Mouse (Mus musculus): ENCODE data around the gene Gm49711. TPM values are rescaled to one million over a fixed set of nuclear protein-coding genes. Genes with fewer than 3 reads are reported as not detected.
A peak's percentile ranks its signal among the peaks of the same experiment; 100 is the strongest.

Gene Gm49711
- polyA plus RNA-seq, 1 experiment, result 0.55 TPM

- DNase-seq (ENCODE audit: low read depth), result peak; percentile 36
Observed at GRCm38 (mm10) chr16:92103572-92104331, 45.6 kb downstream of the Gm49711 start.

GRCm38 (mm10) chr16:92104332-92104590 lies 46.1 kb downstream of the Gm49711 start:
- TF ChIP-seq POLR2A (IDR thresholded peaks at IDR 0.05; ENCODE audit: borderline replicate concordance, extremely low read depth, insufficient read depth, insufficient read length, poor library complexity, severe bottlenecking), result no peak
- no peak for TF ChIP-seq CTCF (IDR thresholded peaks at IDR 0.05; ENCODE audit: borderline replicate concordance, extremely low read depth, insufficient read depth, insufficient read length)
- DNase-seq (ENCODE audit: low read depth), result no peak

More at GRCm38 (mm10) chr16:92103572-92104331, 45.6 kb downstream of the Gm49711 start:
- TF ChIP-seq CTCF (IDR thresholded peaks at IDR 0.05; ENCODE audit: borderline replicate concordance, extremely low read depth, insufficient read depth, insufficient read length) (no peak), POLR2A (IDR thresholded peaks at IDR 0.05; ENCODE audit: borderline replicate concordance, extremely low read depth, insufficient read depth, insufficient read length, poor library complexity, severe bottlenecking) (no peak)

DNA sequence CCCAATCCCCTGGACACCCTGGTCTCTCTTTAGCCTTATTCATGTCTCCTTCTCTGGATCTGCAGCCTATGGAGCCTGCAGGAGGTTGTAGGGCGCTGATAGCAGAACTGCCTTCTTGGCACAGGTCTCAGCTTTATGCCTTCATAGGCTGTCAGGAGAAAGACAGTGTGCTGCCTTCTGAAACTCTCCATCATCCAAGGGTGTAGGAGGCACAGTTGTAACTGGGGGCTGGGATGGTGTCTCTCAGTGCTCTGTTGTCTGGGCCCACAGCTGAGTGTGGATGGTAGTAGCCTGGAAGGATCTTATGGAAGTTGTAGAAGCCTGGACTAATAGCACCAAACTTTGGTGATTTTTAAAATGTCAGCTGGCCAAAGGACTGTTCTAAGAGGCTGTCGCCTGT lies 46.8 kb downstream of the Gm49711 start:
- no peak for DNase-seq (ENCODE audit: low read depth)
- TF ChIP-seq POLR2A (IDR thresholded peaks at IDR 0.05; ENCODE audit: borderline replicate concordance, extremely low read depth, insufficient read depth, insufficient read length, poor library complexity, severe bottlenecking) (no peak), CTCF (IDR thresholded peaks at IDR 0.05; ENCODE audit: borderline replicate concordance, extremely low read depth, insufficient read depth, insufficient read length) (no peak)

- no peak for DNase-seq (ENCODE audit: low read depth)
- TF ChIP-seq CTCF (IDR thresholded peaks at IDR 0.05; ENCODE audit: borderline replicate concordance, extremely low read depth, insufficient read depth, insufficient read length) (no peak), POLR2A (IDR thresholded peaks at IDR 0.05; ENCODE audit: borderline replicate concordance, extremely low read depth, insufficient read depth, insufficient read length, poor library complexity, severe bottlenecking) (no peak)
Observed at GRCm38 (mm10) chr16:92105631-92106030, 47.5 kb downstream of the Gm49711 start.

DNA sequence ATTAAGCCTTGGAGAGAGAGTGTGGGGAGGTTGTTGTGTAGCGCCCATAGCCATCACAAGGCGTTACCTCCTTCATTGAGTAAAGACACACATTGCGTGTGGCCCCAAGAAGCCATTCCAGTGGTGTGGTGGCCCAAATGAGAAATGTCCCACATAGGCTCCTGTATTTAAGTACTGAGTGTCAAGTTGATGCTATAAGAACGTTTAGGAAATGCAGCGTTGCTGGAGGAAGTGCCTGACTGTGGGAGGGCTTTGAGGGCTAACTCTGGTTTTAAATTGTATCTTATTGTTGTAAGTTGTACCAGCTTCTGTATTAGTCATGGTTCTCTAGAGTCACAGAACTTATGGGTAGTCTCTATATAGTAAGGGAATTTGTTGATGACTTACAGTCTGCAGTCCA lies 49.2 kb downstream of the Gm49711 start:
- DNase-seq (ENCODE audit: low read depth), result no peak

GRCm38 (mm10) chr16:92114706-92115241 lies 56.7 kb downstream of the Gm49711 start:
- peak; percentile 33 for DNase-seq (ENCODE audit: low read depth)
- TF ChIP-seq POLR2A (IDR thresholded peaks at IDR 0.05; ENCODE audit: borderline replicate concordance, extremely low read depth, insufficient read depth, insufficient read length, poor library complexity, severe bottlenecking) (no peak), CTCF (IDR thresholded peaks at IDR 0.05; ENCODE audit: borderline replicate concordance, extremely low read depth, insufficient read depth, insufficient read length) (no peak)

More for the DNA sequence above, 49.2 kb downstream of the Gm49711 start:
- TF ChIP-seq POLR2A (IDR thresholded peaks at IDR 0.05; ENCODE audit: borderline replicate concordance, extremely low read depth, insufficient read depth, insufficient read length, poor library complexity, severe bottlenecking) (no peak), CTCF (IDR thresholded peaks at IDR 0.05; ENCODE audit: borderline replicate concordance, extremely low read depth, insufficient read depth, insufficient read length) (no peak)

- TF ChIP-seq POLR2A (IDR thresholded peaks at IDR 0.05; ENCODE audit: borderline replicate concordance, extremely low read depth, insufficient read depth, insufficient read length, poor library complexity, severe bottlenecking) (no peak), CTCF (IDR thresholded peaks at IDR 0.05; ENCODE audit: borderline replicate concordance, extremely low read depth, insufficient read depth, insufficient read length) (no peak)
- peak; percentile 80 for DNase-seq (ENCODE audit: low read depth)
Observed at GRCm38 (mm10) chr16:92115611-92116421, 57.7 kb downstream of the Gm49711 start.

GRCm38 (mm10) chr16:92117337-92118209 lies 59.5 kb downstream of the Gm49711 start:
- peak; percentile 42 for DNase-seq (ENCODE audit: low read depth)
- TF ChIP-seq CTCF (IDR thresholded peaks at IDR 0.05; ENCODE audit: borderline replicate concordance, extremely low read depth, insufficient read depth, insufficient read length) (no peak), POLR2A (IDR thresholded peaks at IDR 0.05; ENCODE audit: borderline replicate concordance, extremely low read depth, insufficient read depth, insufficient read length, poor library complexity, severe bottlenecking) (no peak)

- no peak for DNase-seq (ENCODE audit: low read depth)
- TF ChIP-seq CTCF (IDR thresholded peaks at IDR 0.05; ENCODE audit: borderline replicate concordance, extremely low read depth, insufficient read depth, insufficient read length) (no peak), POLR2A (IDR thresholded peaks at IDR 0.05; ENCODE audit: borderline replicate concordance, extremely low read depth, insufficient read depth, insufficient read length, poor library complexity, severe bottlenecking) (no peak)
Observed at GRCm38 (mm10) chr16:92119013-92119515, 60.9 kb downstream of the Gm49711 start.

DNA sequence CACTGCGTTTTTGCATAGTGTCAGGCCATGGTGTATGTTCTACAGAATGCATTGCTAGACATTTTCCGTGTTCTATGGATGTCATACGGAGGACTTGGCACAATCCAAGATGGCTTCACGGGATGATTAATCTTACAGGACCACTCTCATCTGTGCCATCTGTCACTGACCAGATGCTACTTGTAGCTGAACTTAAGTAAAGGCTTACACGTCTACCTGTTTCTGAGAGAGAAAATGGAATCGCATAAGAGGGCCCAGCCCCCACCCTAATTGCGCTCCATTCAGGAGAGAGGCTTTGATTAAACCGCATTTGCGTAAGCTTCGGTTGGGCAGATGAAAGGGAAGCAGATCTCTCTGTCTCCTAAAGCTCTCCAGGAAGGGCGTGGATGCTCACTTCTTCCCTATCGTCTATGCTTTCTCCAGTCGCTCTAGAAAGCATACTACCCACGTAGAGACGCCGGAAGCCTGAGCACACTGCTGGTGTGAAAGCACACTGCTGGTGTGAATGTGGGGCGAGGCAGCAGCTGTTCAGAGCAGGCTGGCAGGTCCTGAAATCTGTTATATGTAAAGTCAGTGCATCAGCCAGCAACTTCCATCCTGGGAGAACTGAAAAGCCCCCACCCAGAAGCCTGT lies 62.9 kb downstream of the Gm49711 start:
- DNase-seq (ENCODE audit: low read depth), result peak; percentile 62
- TF ChIP-seq POLR2A (IDR thresholded peaks at IDR 0.05; ENCODE audit: borderline replicate concordance, extremely low read depth, insufficient read depth, insufficient read length, poor library complexity, severe bottlenecking) (no peak), CTCF (IDR thresholded peaks at IDR 0.05; ENCODE audit: borderline replicate concordance, extremely low read depth, insufficient read depth, insufficient read length) (no peak)

All from brain, embryonic 14.5 days (tissue).